Mouse (Mus musculus) heart, postnatal 0 days (tissue): ENCODE data around the gene Shisal2a. TPM values are rescaled to one million over a fixed set of nuclear protein-coding genes. Genes with fewer than 3 reads are reported as not detected.
A peak's percentile ranks its signal among the peaks of the same experiment; 100 is the strongest.
"Not testable (repeated sequence)": the region's sequence is repeated elsewhere in the genome, so short reads cannot be mapped to it uniquely, and the experiment has no call there.

Experiments used
- ATAC-seq: fragments of 200-750 bp; cut with Nextera tagmentation; 2 replicates; pipeline ENCODE4 v1.8.0; 2017; ENCODE audit warnings: low read depth, moderate number of reproducible peaks, moderate library complexity; ENCODE audit not compliant: insufficient read depth
- DNase-seq: peaks from one replicate; pipeline ENCODE4 v3.0.0-alpha.2; 2016; ENCODE audit warnings: low spot score
- H3K27ac ChIP-seq: fragments of 300-500 bp; sonication (generic); 2 replicates; pipeline ENCODE4 v1.5.1; 2014; ENCODE audit warnings: low read depth, mild to moderate bottlenecking
- H3K27me3 ChIP-seq: fragments of 300-500 bp; sonication (generic); 2 replicates; pipeline ENCODE4 v1.6.1; 2014; ENCODE audit warnings: low read length, mixed read lengths; ENCODE audit not compliant: control insufficient read depth, insufficient read depth
- H3K36me3 ChIP-seq: fragments of 300-500 bp; sonication (generic); replicated peaks from 2 replicates; pipeline ENCODE4 v1.6.1; 2014; ENCODE audit warnings: low read length, mixed read lengths; ENCODE audit not compliant: control insufficient read depth, insufficient read depth
- H3K4me1 ChIP-seq: fragments of 300-500 bp; sonication (generic); 2 replicates; pipeline ENCODE4 v1.6.1; 2014; ENCODE audit warnings: antibody characterized with exemption; ENCODE audit not compliant: control insufficient read depth, insufficient read depth
- H3K4me2 ChIP-seq: fragments of 300-500 bp; sonication (generic); 2 replicates; pipeline ENCODE4 v1.6.1; 2014; ENCODE audit warnings: low read depth, mild to moderate bottlenecking, low read length, moderate library complexity
- H3K4me3 ChIP-seq: fragments of 300-500 bp; sonication (generic); 2 replicates; pipeline ENCODE4 v1.5.1; 2014; ENCODE audit warnings: low read depth, low read length
- H3K9ac ChIP-seq: fragments of 300-500 bp; sonication (generic); replicated peaks from 2 replicates; pipeline ENCODE4 v1.6.1; 2014; ENCODE audit warnings: low read depth, low read length, mixed read lengths
- H3K9me3 ChIP-seq: fragments of 300-500 bp; sonication (generic); replicated peaks from 2 replicates; pipeline ENCODE4 v1.6.1; 2016; ENCODE audit warnings: low read length; ENCODE audit not compliant: control insufficient read depth
- CTCF ChIP-seq: IDR thresholded peaks from 2 replicates; pipeline ENCODE4 v1.5.1; 2016; ENCODE audit warnings: antibody characterized with exemption, control low read depth, low read depth
- EP300 ChIP-seq: IDR thresholded peaks from 2 replicates; pipeline ENCODE4 v1.6.1; 2016; ENCODE audit warnings: antibody characterized with exemption, low read depth
- WGBS: fragments of 180-500 bp; shearing (Covaris S2); extraction: QIAGEN DNeasy Blood & Tissue Kit; methylation state at CpG from one replicate; pipeline ENCODE4 v1.1.7; 2014; 5-methylcytosine and 5-hydroxymethylcytosine counted together
- polyA plus RNA-seq: library from polyadenylated mRNA; unstranded; fragments of >200 nt; fragmentation: Nextera tagmentation; extraction: Ambion mirVana; gene quantifications from 2 replicates; pipeline ENCODE4 v1.2.1, GENCODE M21; 2015
- total RNA-seq: library from RNA; depleted of rRNA; stranded (reverse); fragments of >200 nt; gene quantifications from 2 replicates; pipeline ENCODE4 v1.2.3, GENCODE M21; 2014; ENCODE audit warnings: low replicate concordance

The Shisal2a gene
- total and polyA plus RNA-seq, 2 experiments from 2014 or later: 2.0 TPM; not detected in 1

GRCm38 (mm10) chr4:108362321-108363261 is 20.6 kb downstream of the Shisal2a start:
- H3K27ac ChIP-seq: peak overlapping the region; percentile 92
- H3K36me3 ChIP-seq: no peaks in the 10 kb centered on the region
- H3K9ac ChIP-seq: no peak overlapping the region
- no peaks in the 10 kb centered on the region for H3K27me3 ChIP-seq
- 0 out of 2 replicates have a peak overlapping the region, but pooled peaks have one; percentile 4 for H3K4me2 ChIP-seq
- no peak for DNase-seq
- no peak overlapping the region for H3K4me3 ChIP-seq
- WGBS: 23% methylated on average over 18 of the region's 18 CpGs
- peak; percentile 30; the same call in 1 of the 2 replicates for ATAC-seq
- no peaks in the 10 kb centered on the region for H3K9me3 ChIP-seq
- peaks cover 43% of the 10 kb centered on the region for H3K4me1 ChIP-seq
- TF ChIP-seq EP300 (no peak), CTCF (no peak)

GRCm38 (mm10) chr4:108360136-108361055 is 22.8 kb downstream of the Shisal2a start:
- no peaks in the 10 kb centered on the region for H3K36me3 ChIP-seq
- H3K4me1 ChIP-seq: peaks cover 50% of the 10 kb centered on the region
- no peaks in the 10 kb centered on the region for H3K9me3 ChIP-seq
- 9% methylated on average over 28 of the region's 28 CpGs for WGBS
- TF ChIP-seq CTCF (no peak), EP300 (peak; percentile 84; the same call in 1 of the 2 replicates)
- H3K4me2 ChIP-seq: peak overlapping the region; percentile 53
- H3K27ac ChIP-seq: peak overlapping the region; percentile 86
- peak; percentile 89 for DNase-seq
- ATAC-seq: peak; percentile 61
- no peaks in the 10 kb centered on the region for H3K27me3 ChIP-seq
- peak overlapping the region; percentile 29 for H3K4me3 ChIP-seq
- H3K9ac ChIP-seq: peak overlapping the region; percentile 6; the same call in 1 of the 2 replicates

GRCm38 (mm10) chr4:108358498-108358897 is 24.7 kb downstream of the Shisal2a start:
- no peaks in the 10 kb centered on the region for H3K36me3 ChIP-seq
- ATAC-seq: no peak
- H3K27ac ChIP-seq: peak overlapping the region; percentile 86; the same call in 1 of the 2 replicates
- TF ChIP-seq EP300 (no peak), CTCF (no peak)
- H3K4me2 ChIP-seq: no peak overlapping the region
- H3K4me1 ChIP-seq: peaks cover 58% of the 10 kb centered on the region
- H3K27me3 ChIP-seq: no peaks in the 10 kb centered on the region
- no peak for DNase-seq
- no peak overlapping the region for H3K9ac ChIP-seq
- H3K4me3 ChIP-seq: no peak overlapping the region
- no peaks in the 10 kb centered on the region for H3K9me3 ChIP-seq
- 56% methylated on average over 4 of the region's 4 CpGs for WGBS

GRCm38 (mm10) chr4:108357458-108357857 is 25.7 kb downstream of the Shisal2a start:
- Histone ChIP-seq H3K4me3 (no peak overlapping the region), H3K4me1 (peaks cover 48% of the 10 kb centered on the region), H3K36me3 (no peaks in the 10 kb centered on the region), H3K9me3 (no peaks in the 10 kb centered on the region), H3K9ac (no peak overlapping the region), H3K27ac (no peak overlapping the region), H3K27me3 (no peaks in the 10 kb centered on the region), H3K4me2 (no peak overlapping the region)
- TF ChIP-seq EP300: no peak
- DNase-seq (no peak), ATAC-seq (no peak)
- 92% methylated on average over 8 of the region's 8 CpGs for WGBS

- not testable (repeated sequence) for H3K9ac ChIP-seq, H3K9me3 ChIP-seq, ATAC-seq, DNase-seq, H3K27ac ChIP-seq, H3K36me3 ChIP-seq, H3K27me3 ChIP-seq, H3K4me2 ChIP-seq, H3K4me3 ChIP-seq
- H3K4me1 ChIP-seq: peaks cover 48% of the 10 kb centered on the region
Observed at GRCm38 (mm10) chr4:108353591-108353990, 29.6 kb downstream of the Shisal2a start.
